Mouse (Mus musculus) megakaryocyte, embryonic 14.5 days (primary cell): ENCODE data around the gene Cap2.

Experiments
- FLI1 ChIP-seq: IDR thresholded peaks from 2 replicates; pipeline ENCODE4 v1.6.1; 2012; ENCODE audit warnings: low read length, inconsistent platforms, mixed read lengths
- GATA1 ChIP-seq: IDR thresholded peaks from 3 replicates; pipeline ENCODE4 v1.6.1; 2012; ENCODE audit warnings: mixed read lengths, low read length, inconsistent platforms, borderline replicate concordance

DNA sequence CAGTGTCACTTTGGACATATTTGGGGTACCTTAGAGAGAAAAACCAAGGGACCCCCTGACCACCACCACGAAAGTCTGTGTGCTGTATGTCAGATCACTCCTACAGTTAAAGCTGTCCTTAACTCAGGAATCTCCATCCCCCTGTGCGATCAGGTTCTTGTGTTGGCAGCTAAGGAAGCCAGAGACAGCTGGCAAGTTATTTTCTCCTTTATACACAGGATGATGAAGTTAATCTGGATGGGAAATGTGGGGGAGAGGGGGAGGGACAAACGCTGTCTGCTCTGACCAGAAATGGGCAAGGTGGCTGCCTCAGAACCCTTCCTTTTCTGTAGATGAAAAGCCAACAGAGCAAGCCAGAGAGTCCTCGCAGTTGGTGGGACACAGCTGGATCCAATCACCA lies 11.0 kb upstream of the Cap2 start:
- TF ChIP-seq GATA1 (no peak), FLI1 (no peak)
